Mouse (Mus musculus): Measurements from ENCODE around the gene Gps2. TPM values are rescaled to one million over a fixed set of nuclear protein-coding genes. Genes with fewer than 3 reads are reported as not detected.

The Gps2 gene
- polyA plus RNA-seq, 1 experiment from 2014 or later, result 125 TPM

- 51% methylated on average over 4 of the region's 4 CpGs for WGBS (ENCODE audit: insufficient replicate concordance)
- no peak overlapping the region for H3K9ac ChIP-seq
- no peak for ATAC-seq
- H3K4me3 ChIP-seq, result no peak overlapping the region
- peaks cover 44% of the 10 kb centered on the region for H3K4me1 ChIP-seq
- no peaks in the 10 kb centered on the region for H3K9me3 ChIP-seq (replicated peaks)
- H3K4me2 ChIP-seq, result no peak overlapping the region
- H3K27ac ChIP-seq, result no peak overlapping the region
- no peaks in the 10 kb centered on the region for H3K36me3 ChIP-seq
- H3K27me3 ChIP-seq (replicated peaks), result peaks cover 39% of the 10 kb centered on the region
These were observed 19.4 kb downstream of the Gps2 start for GRCm38 (mm10) chr11:69933066-69933465.

- Histone ChIP-seq H3K4me3 (peak overlapping the region; percentile 56), H3K9me3 (replicated peaks) (no peaks in the 10 kb centered on the region), H3K36me3 (no peaks in the 10 kb centered on the region), H3K4me1 (peaks cover 44% of the 10 kb centered on the region), H3K27me3 (replicated peaks) (peaks cover 50% of the 10 kb centered on the region), H3K27ac (no peak overlapping the region; the same call in 1 of the 2 replicates), H3K4me2 (peak overlapping the region; percentile 91), H3K9ac (no peak overlapping the region)
- WGBS (ENCODE audit: insufficient replicate concordance), result 2% methylated on average over 18 of the region's 18 CpGs
- peak; percentile 59 for ATAC-seq
These were observed 20.5 kb downstream of the Gps2 start for GRCm38 (mm10) chr11:69934169-69934568.

GRCm38 (mm10) chr11:69934681-69935080 is 21.0 kb downstream of the Gps2 start:
- Histone ChIP-seq H3K27ac (no peak overlapping the region), H3K4me1 (peaks cover 43% of the 10 kb centered on the region), H3K36me3 (no peaks in the 10 kb centered on the region), H3K27me3 (replicated peaks) (peaks cover 55% of the 10 kb centered on the region), H3K9ac (no peak overlapping the region; the same call in 1 of the 2 replicates), H3K9me3 (replicated peaks) (no peaks in the 10 kb centered on the region), H3K4me3 (peak overlapping the region; percentile 56), H3K4me2 (peak overlapping the region; percentile 91)
- 19% methylated on average over 6 of the region's 6 CpGs for WGBS (ENCODE audit: insufficient replicate concordance)
- no peak for ATAC-seq

GRCm38 (mm10) chr11:69935137-69935879 is 21.6 kb downstream of the Gps2 start, which contains the start of gene Ybx2:
TSS of gene Ybx2 (plus strand) at chr11:69935796.
- 1% methylated on average over 62 of the region's 62 CpGs for WGBS (ENCODE audit: insufficient replicate concordance)
- Histone ChIP-seq H3K36me3 (no peaks in the 10 kb centered on the region), H3K27me3 (replicated peaks) (peaks cover 61% of the 10 kb centered on the region), H3K4me2 (peak within 1 kb of the TSS; percentile 91), H3K9me3 (replicated peaks) (no peaks in the 10 kb centered on the region), H3K4me1 (peaks cover 38% of the 10 kb centered on the region), H3K4me3 (peak within 1 kb of the TSS; percentile 56), H3K9ac (peak within 1 kb of the TSS; percentile 61), H3K27ac (no peak within 1 kb of the TSS)
- ATAC-seq, result peak; percentile 79

GRCm38 (mm10) chr11:69936156-69936555 is 22.5 kb downstream of the Gps2 start:
- no peak overlapping the region for H3K27ac ChIP-seq
- no peak for ATAC-seq
- H3K9me3 ChIP-seq (replicated peaks), result no peaks in the 10 kb centered on the region
- peak overlapping the region; percentile 61 for H3K9ac ChIP-seq
- peak overlapping the region; percentile 91 for H3K4me2 ChIP-seq
- H3K27me3 ChIP-seq (replicated peaks), result peaks cover 68% of the 10 kb centered on the region
- H3K36me3 ChIP-seq, result no peaks in the 10 kb centered on the region
- 6% methylated on average over 30 of the region's 30 CpGs for WGBS (ENCODE audit: insufficient replicate concordance)
- peaks cover 38% of the 10 kb centered on the region for H3K4me1 ChIP-seq
- H3K4me3 ChIP-seq, result peak overlapping the region; percentile 56

GRCm38 (mm10) chr11:69936714-69937347 is 23.1 kb downstream of the Gps2 start:
- peaks cover 73% of the 10 kb centered on the region for H3K27me3 ChIP-seq (replicated peaks)
- H3K4me2 ChIP-seq, result peak overlapping the region; percentile 91; the same call in 1 of the 2 replicates
- no peak overlapping the region for H3K9ac ChIP-seq
- WGBS (ENCODE audit: insufficient replicate concordance), result 43% methylated on average over 9 of the region's 9 CpGs
- ATAC-seq, result no peak
- no peaks in the 10 kb centered on the region for H3K9me3 ChIP-seq (replicated peaks)
- peaks cover 38% of the 10 kb centered on the region for H3K4me1 ChIP-seq
- H3K27ac ChIP-seq, result no peak overlapping the region
- H3K36me3 ChIP-seq, result peaks cover 3% of the 10 kb centered on the region
- H3K4me3 ChIP-seq, result no peak overlapping the region; the same call in 1 of the 2 replicates

- peaks cover 8% of the 10 kb centered on the region for H3K36me3 ChIP-seq
- WGBS (ENCODE audit: insufficient replicate concordance), result 45% methylated on average over 4 of the region's 4 CpGs
- no peak overlapping the region for H3K4me3 ChIP-seq
- no peak overlapping the region for H3K9ac ChIP-seq
- ATAC-seq, result no peak
- H3K27me3 ChIP-seq (replicated peaks), result peaks cover 78% of the 10 kb centered on the region
- H3K4me1 ChIP-seq, result peaks cover 38% of the 10 kb centered on the region
- no peak overlapping the region for H3K27ac ChIP-seq
- no peaks in the 10 kb centered on the region for H3K9me3 ChIP-seq (replicated peaks)
- no peak overlapping the region for H3K4me2 ChIP-seq
These were observed 23.7 kb downstream of the Gps2 start for GRCm38 (mm10) chr11:69937385-69937784.

- Histone ChIP-seq H3K4me3 (no peak overlapping the region), H3K27ac (no peak overlapping the region), H3K36me3 (peaks cover 13% of the 10 kb centered on the region), H3K9ac (no peak overlapping the region), H3K9me3 (replicated peaks) (no peaks in the 10 kb centered on the region), H3K4me2 (no peak overlapping the region), H3K4me1 (peaks cover 38% of the 10 kb centered on the region), H3K27me3 (replicated peaks) (peaks cover 83% of the 10 kb centered on the region)
- 50% methylated on average over 5 of the region's 5 CpGs for WGBS (ENCODE audit: insufficient replicate concordance)
- no peak for ATAC-seq
These were observed 24.1 kb downstream of the Gps2 start for GRCm38 (mm10) chr11:69937834-69938233.

GRCm38 (mm10) chr11:69938401-69938979 is 24.8 kb downstream of the Gps2 start:
- Histone ChIP-seq H3K9me3 (replicated peaks) (no peaks in the 10 kb centered on the region), H3K4me2 (no peak overlapping the region), H3K36me3 (peaks cover 19% of the 10 kb centered on the region), H3K27ac (no peak overlapping the region), H3K9ac (no peak overlapping the region), H3K4me1 (peaks cover 38% of the 10 kb centered on the region), H3K4me3 (no peak overlapping the region), H3K27me3 (replicated peaks) (peaks cover 89% of the 10 kb centered on the region)
- WGBS (ENCODE audit: insufficient replicate concordance), result 27% methylated on average over 9 of the region's 9 CpGs
- no peak for ATAC-seq

- H3K4me3 ChIP-seq, result no peak overlapping the region
- H3K4me2 ChIP-seq, result no peak overlapping the region
- no peaks in the 10 kb centered on the region for H3K9me3 ChIP-seq (replicated peaks)
- WGBS (ENCODE audit: insufficient replicate concordance), result 55% methylated on average over 5 of the region's 5 CpGs
- H3K9ac ChIP-seq, result no peak overlapping the region
- peaks cover 26% of the 10 kb centered on the region for H3K36me3 ChIP-seq
- H3K27me3 ChIP-seq (replicated peaks), result peaks cover 96% of the 10 kb centered on the region
- H3K4me1 ChIP-seq, result peaks cover 34% of the 10 kb centered on the region
- ATAC-seq, result no peak
- H3K27ac ChIP-seq, result no peak overlapping the region
These were observed 25.5 kb downstream of the Gps2 start for GRCm38 (mm10) chr11:69939181-69939580.

GRCm38 (mm10) chr11:69939731-69940130 is 26.0 kb downstream of the Gps2 start:
- H3K9ac ChIP-seq, result no peak overlapping the region
- ATAC-seq, result no peak
- H3K4me3 ChIP-seq, result no peak overlapping the region
- no peaks in the 10 kb centered on the region for H3K9me3 ChIP-seq (replicated peaks)
- no peak overlapping the region for H3K27ac ChIP-seq
- peaks cover 32% of the 10 kb centered on the region for H3K36me3 ChIP-seq
- WGBS (ENCODE audit: insufficient replicate concordance), result 86% methylated on average over 17 of the region's 17 CpGs
- peaks cover 96% of the 10 kb centered on the region for H3K27me3 ChIP-seq (replicated peaks)
- no peak overlapping the region for H3K4me2 ChIP-seq
- peaks cover 34% of the 10 kb centered on the region for H3K4me1 ChIP-seq

- 68% methylated on average over 4 of the region's 4 CpGs for WGBS (ENCODE audit: insufficient replicate concordance)
- Histone ChIP-seq H3K4me1 (peaks cover 34% of the 10 kb centered on the region), H3K27me3 (replicated peaks) (peaks cover 96% of the 10 kb centered on the region)
These were observed 27.3 kb downstream of the Gps2 start for GRCm38 (mm10) chr11:69940962-69941361.

More at GRCm38 (mm10) chr11:69940962-69941361, 27.3 kb downstream of the Gps2 start:
- no peak for ATAC-seq
- H3K9me3 ChIP-seq (replicated peaks), result no peaks in the 10 kb centered on the region
- no peak overlapping the region for H3K27ac ChIP-seq
- peaks cover 44% of the 10 kb centered on the region for H3K36me3 ChIP-seq
- no peak overlapping the region for H3K4me2 ChIP-seq
- no peak overlapping the region for H3K4me3 ChIP-seq
- no peak overlapping the region for H3K9ac ChIP-seq

Measured in liver, embryonic 12.5 days (tissue).